21 mouse cellular contexts compared by ENCODE assay signal in genomic region chr4:82443003-82443402, GRCm38 (mm10).
DNase-seq lines count a peak whose midpoint lies in the region; ATAC-seq and TF ChIP-seq lines count a peak whose summit lies in the region.
"Had no signal": no experiment of that assay in that cellular context is flagged by ENCODE, and none has a peak within 500 bp of the region (broad histone marks: within the 10 kb centered on the region; RNA-seq: fewer than 3 reads in every experiment).

No protein-coding gene starts in this region.

- H3K4me2 ChIP-seq in kidney, embryonic 14.5 days (replicated peaks; ENCODE audit: low read depth, low read length) = no peak overlapping the region
- H3K4me2 ChIP-seq in lung, embryonic 14.5 days = no peak overlapping the region
- H3K4me2 ChIP-seq: embryonic facial prominence, embryonic 13.5 days; forebrain, embryonic 15.5 days; hindbrain, embryonic 15.5 days; intestine, embryonic 15.5 days; midbrain, embryonic 12.5 days; neural tube, embryonic 13.5 days had no signal

- no peak overlapping the region for H3K9ac ChIP-seq in kidney, embryonic 14.5 days (ENCODE audit: low read depth, low read length)
- H3K9ac ChIP-seq in lung, embryonic 14.5 days = no peak overlapping the region
- H3K9ac ChIP-seq: embryonic facial prominence, embryonic 13.5 days; forebrain, embryonic 15.5 days; hindbrain, embryonic 15.5 days; intestine, embryonic 15.5 days; midbrain, embryonic 12.5 days; neural tube, embryonic 13.5 days had no signal

- no peak for TF ChIP-seq POLR2A in lung, adult 2 months (IDR thresholded peaks at IDR 0.05; ENCODE audit: borderline replicate concordance, extremely low read depth, low read depth, low read length)

- H3K4me3 ChIP-seq in kidney, embryonic 14.5 days (ENCODE audit: low read length) = no peak overlapping the region
- H3K4me3 ChIP-seq in lung, embryonic 14.5 days (ENCODE audit: low read depth, low read length) = no peak overlapping the region
- H3K4me3 ChIP-seq in lung, adult 2 months (replicated peaks; ENCODE audit: extremely low read depth, low read depth, low read length) = no peak overlapping the region
- H3K4me3 ChIP-seq in brown adipose tissue, adult 24 weeks (ENCODE audit: insufficient read depth, low read depth, low read length) = no peak overlapping the region
- H3K4me3 ChIP-seq: embryonic facial prominence, embryonic 13.5 days; forebrain, embryonic 15.5 days; hindbrain, embryonic 15.5 days; intestine, embryonic 15.5 days; midbrain, embryonic 12.5 days; neural tube, embryonic 13.5 days had no signal

- peaks cover 39% of the 10 kb centered on the region for H3K4me1 ChIP-seq in kidney, embryonic 14.5 days (ENCODE audit: control insufficient read depth, insufficient read depth, low read length)
- peaks cover 69% of the 10 kb centered on the region for H3K4me1 ChIP-seq in lung, embryonic 14.5 days (ENCODE audit: insufficient read depth)
- H3K4me1 ChIP-seq in lung, adult 2 months (ENCODE audit: control insufficient read depth, insufficient read depth, low read length) = peaks cover 25% of the 10 kb centered on the region
- peaks cover 26% of the 10 kb centered on the region for H3K4me1 ChIP-seq in brown adipose tissue, adult 24 weeks (ENCODE audit: control insufficient read depth, insufficient read depth, insufficient read length, low read length)

- 20% methylated on average over 5 of the region's 5 CpGs for WGBS in kidney, embryonic 14.5 days
- 37% methylated on average over 5 of the region's 5 CpGs for WGBS in lung, embryonic 14.5 days
- 58% methylated on average over 5 of the region's 5 CpGs for WGBS in lung, adult 2 months

- no peaks in the 10 kb centered on the region for H3K9me3 ChIP-seq in kidney, embryonic 14.5 days (ENCODE audit: control insufficient read depth, low read length)
- no peaks in the 10 kb centered on the region for H3K9me3 ChIP-seq in lung, embryonic 14.5 days (ENCODE audit: low read depth, low read length)
- H3K9me3 ChIP-seq: embryonic facial prominence, embryonic 13.5 days; forebrain, embryonic 15.5 days; hindbrain, embryonic 15.5 days; intestine, embryonic 15.5 days; midbrain, embryonic 12.5 days; neural tube, embryonic 13.5 days had no signal

- TF ChIP-seq CTCF in lung, embryonic 14.5 days (IDR thresholded peaks at IDR 0.05; ENCODE audit: low read depth) = no peak
- no peak for TF ChIP-seq CTCF in lung, adult 2 months (IDR thresholded peaks at IDR 0.05; ENCODE audit: insufficient read depth, low read length)

- intact Hi-C loops in heart, postnatal 14 days (cut with DNase I) = no loop called here

- no peaks in the 10 kb centered on the region for H3K27me3 ChIP-seq in kidney, embryonic 14.5 days (ENCODE audit: control insufficient read depth, insufficient read depth, low read length)
- H3K27me3 ChIP-seq in lung, embryonic 14.5 days (ENCODE audit: insufficient read depth, low read length) = no peaks in the 10 kb centered on the region
- H3K27me3 ChIP-seq: embryonic facial prominence, embryonic 13.5 days; forebrain, embryonic 15.5 days; hindbrain, embryonic 15.5 days; intestine, embryonic 15.5 days; midbrain, embryonic 12.5 days; neural tube, embryonic 13.5 days had no signal

- no peaks in the 10 kb centered on the region for H3K36me3 ChIP-seq in kidney, embryonic 14.5 days (ENCODE audit: control insufficient read depth, insufficient read depth, low read length)
- H3K36me3 ChIP-seq in lung, embryonic 14.5 days (ENCODE audit: insufficient read depth) = no peaks in the 10 kb centered on the region; the same call in 1 of the 2 replicates
- H3K36me3 ChIP-seq: embryonic facial prominence, embryonic 13.5 days; forebrain, embryonic 15.5 days; G1E; hindbrain, embryonic 15.5 days; intestine, embryonic 15.5 days; midbrain, embryonic 12.5 days; neural tube, embryonic 13.5 days had no signal

- H3K27ac ChIP-seq in kidney, embryonic 14.5 days (ENCODE audit: low read depth, low read length) = no peak overlapping the region; the same call in 1 of the 2 replicates
- H3K27ac ChIP-seq in lung, embryonic 14.5 days (ENCODE audit: low read depth) = peak overlapping the region; percentile 48; the same call in 1 of the 2 replicates
- peak overlapping the region; percentile 12; the same call in 1 of the 2 replicates for H3K27ac ChIP-seq in brown adipose tissue, adult 24 weeks (replicated peaks; ENCODE audit: low read depth, low read length)
- H3K27ac ChIP-seq: embryonic facial prominence, embryonic 13.5 days; forebrain, embryonic 15.5 days; hindbrain, embryonic 15.5 days; intestine, embryonic 15.5 days; midbrain, embryonic 12.5 days; neural tube, embryonic 13.5 days had no signal

- peak; percentile 93 for ATAC-seq in kidney, embryonic 14.5 days (ENCODE audit: low FRiP score, low TSS enrichment)
- no peak for ATAC-seq in lung, embryonic 14.5 days (ENCODE audit: insufficient read depth)
- ATAC-seq: forebrain, embryonic 15.5 days; intestine, embryonic 15.5 days had no signal

- peak; percentile 74 for DNase-seq in heart, adult 11 months
- DNase-seq in heart, postnatal 14 days = no peak
- no peak for DNase-seq in kidney, postnatal 25 days
- no peak for DNase-seq in lung, embryonic 14.5 days
- DNase-seq in lung, adult 2 months = no peak
- DNase-seq in testis, postnatal 14 days (ENCODE audit: low spot score) = no peak
- DNase-seq: adrenal gland, postnatal 14 days; cerebellum, adult 11 months; cerebellum, postnatal 10 days; heart, postnatal 4 days; left cerebral cortex, postnatal 4 days; liver had no signal
